22 mouse cellular contexts compared by ENCODE assay signal in genomic region chr2:35723267-35723666, GRCm38 (mm10).
A peak's percentile ranks its signal among the peaks of the same experiment; 100 is the strongest.
DNase-seq lines count a peak whose midpoint lies in the region; ATAC-seq and TF ChIP-seq lines count a peak whose summit lies in the region.
"Had no signal": no experiment of that assay in that cellular context is flagged by ENCODE, and none has a peak within 500 bp of the region (broad histone marks: within the 10 kb centered on the region; RNA-seq: fewer than 3 reads in every experiment).

No protein-coding gene starts in this region.

- no peaks in the 10 kb centered on the region for H3K27me3 ChIP-seq in forebrain, embryonic 15.5 days
- H3K27me3 ChIP-seq in forebrain, postnatal 0 days (ENCODE audit: insufficient read depth, low read length) = no peaks in the 10 kb centered on the region
- H3K27me3 ChIP-seq: CH12.LX; embryonic facial prominence, embryonic 12.5 days; embryonic facial prominence, embryonic 15.5 days; heart, embryonic 13.5 days; hindbrain, embryonic 15.5 days; intestine, embryonic 15.5 days; Patski had no signal

- peak; percentile 56 for DNase-seq in cerebellum, adult 9-10 months
- DNase-seq in cerebellum, adult 18-20 months = no peak
- no peak for DNase-seq in forebrain, postnatal 0 days
- DNase-seq in adrenal gland, adult (ENCODE audit: inconsistent age in 2 of 2, low spot score in 1 of 2) = no peak
- DNase-seq: adrenal gland, adult 2 months; adrenal gland, postnatal 14 days; B cell, adult 2 months; gastrocnemius, postnatal 25 days; heart, adult 2 months; heart, postnatal 14 days; heart, postnatal 4 days had no signal

- peaks cover 10% of the 10 kb centered on the region for H3K4me1 ChIP-seq in forebrain, embryonic 15.5 days
- H3K4me1 ChIP-seq in forebrain, postnatal 0 days (ENCODE audit: insufficient read depth) = no peaks in the 10 kb centered on the region

- no peak overlapping the region for H3K4me3 ChIP-seq in forebrain, embryonic 15.5 days
- no peak overlapping the region for H3K4me3 ChIP-seq in forebrain, postnatal 0 days (ENCODE audit: low read depth, low read length)
- H3K4me3 ChIP-seq: embryonic facial prominence, embryonic 12.5 days; embryonic facial prominence, embryonic 15.5 days; heart, adult 2 months; heart, embryonic 10.5 days; heart, embryonic 13.5 days; hindbrain, embryonic 15.5 days; intestine, embryonic 15.5 days had no signal

- H3K9me3 ChIP-seq in forebrain, embryonic 15.5 days = no peaks in the 10 kb centered on the region
- no peaks in the 10 kb centered on the region for H3K9me3 ChIP-seq in forebrain, postnatal 0 days (ENCODE audit: low read length)
- H3K9me3 ChIP-seq: embryonic facial prominence, embryonic 12.5 days; embryonic facial prominence, embryonic 15.5 days; G1E; heart, embryonic 10.5 days; heart, embryonic 13.5 days; hindbrain, embryonic 15.5 days; intestine, embryonic 15.5 days had no signal

- TF ChIP-seq CTCF in forebrain, postnatal 0 days (IDR thresholded peaks at IDR 0.05; ENCODE audit: low read depth) = no peak

- no peak overlapping the region for H3K9ac ChIP-seq in forebrain, embryonic 15.5 days (replicated peaks)
- no peak overlapping the region for H3K9ac ChIP-seq in forebrain, postnatal 0 days
- H3K9ac ChIP-seq: embryonic facial prominence, embryonic 12.5 days; embryonic facial prominence, embryonic 15.5 days; heart, embryonic 13.5 days; hindbrain, embryonic 15.5 days; intestine, embryonic 15.5 days had no signal

- peaks cover 74% of the 10 kb centered on the region for H3K36me3 ChIP-seq in forebrain, embryonic 15.5 days
- peaks cover 76% of the 10 kb centered on the region for H3K36me3 ChIP-seq in forebrain, postnatal 0 days (ENCODE audit: insufficient read depth)
- H3K36me3 ChIP-seq: G1E had no signal

- no peak overlapping the region for H3K4me2 ChIP-seq in forebrain, embryonic 15.5 days (replicated peaks)
- no peak overlapping the region for H3K4me2 ChIP-seq in forebrain, postnatal 0 days (ENCODE audit: low read depth)
- H3K4me2 ChIP-seq: embryonic facial prominence, embryonic 12.5 days; embryonic facial prominence, embryonic 15.5 days; heart, embryonic 13.5 days; hindbrain, embryonic 15.5 days; intestine, embryonic 15.5 days had no signal

- no peak for ATAC-seq in forebrain, embryonic 15.5 days (replicated peaks)
- ATAC-seq in forebrain, postnatal 0 days = no peak
- ATAC-seq in megakaryocyte, adult 5-6 weeks (ENCODE audit: poor library complexity, severe bottlenecking) = peak; percentile 49
- ATAC-seq: intestine, embryonic 15.5 days; Patski had no signal

- WGBS in forebrain, embryonic 15.5 days = 96% methylated on average over 6 of the region's 6 CpGs
- 96% methylated on average over 6 of the region's 6 CpGs for WGBS in forebrain, postnatal 0 days

- H3K27ac ChIP-seq in forebrain, embryonic 15.5 days (replicated peaks) = peak overlapping the region; percentile 29; the same call in 1 of the 2 replicates
- no peak overlapping the region for H3K27ac ChIP-seq in forebrain, postnatal 0 days (ENCODE audit: low read depth, low read length)
- H3K27ac ChIP-seq: embryonic facial prominence, embryonic 12.5 days; embryonic facial prominence, embryonic 15.5 days; heart, adult 2 months; heart, embryonic 10.5 days; heart, embryonic 13.5 days; hindbrain, embryonic 15.5 days; intestine, embryonic 15.5 days had no signal
